Mouse (Mus musculus) kidney, postnatal 0 days (tissue): ENCODE data around the gene Selenoo. TPM values are rescaled to one million over a fixed set of nuclear protein-coding genes. Genes with fewer than 3 reads are reported as not detected.

Experiments used
- ATAC-seq: fragments of 200-750 bp; cut with Nextera tagmentation; replicated peaks from 2 replicates; pipeline ENCODE4 v1.8.0; 2017; ENCODE audit warnings: low read depth, moderate number of reproducible peaks, moderate TSS enrichment, moderate library complexity; ENCODE audit not compliant: low FRiP score
- DNase-seq: peaks from one replicate; pipeline ENCODE4 v3.0.0-alpha.2; 2016; ENCODE audit warnings: low spot score
- H3K27ac ChIP-seq: fragments of 300-500 bp; sonication (generic); 2 replicates; pipeline ENCODE4 v1.5.1; 2014; ENCODE audit warnings: mild to moderate bottlenecking
- H3K27me3 ChIP-seq: fragments of 300-500 bp; sonication (generic); 2 replicates; pipeline ENCODE4 v1.6.1; 2014; ENCODE audit warnings: low read length, mixed read lengths; ENCODE audit not compliant: insufficient read depth
- H3K36me3 ChIP-seq: fragments of 300-500 bp; sonication (generic); 2 replicates; pipeline ENCODE4 v1.6.1; 2014; ENCODE audit warnings: low read length, mixed read lengths; ENCODE audit not compliant: insufficient read depth
- H3K4me1 ChIP-seq: fragments of 300-500 bp; sonication (generic); replicated peaks from 2 replicates; pipeline ENCODE4 v1.6.1; 2014; ENCODE audit warnings: antibody characterized with exemption, low read length, mixed read lengths; ENCODE audit not compliant: insufficient read depth
- H3K4me2 ChIP-seq: fragments of 300-500 bp; sonication (generic); 2 replicates; pipeline ENCODE4 v1.6.1; 2014; ENCODE audit warnings: mild to moderate bottlenecking, low read length, moderate library complexity, mixed read lengths
- H3K4me3 ChIP-seq: fragments of 300-500 bp; sonication (generic); replicated peaks from 2 replicates; pipeline ENCODE4 v1.5.1; 2014; ENCODE audit warnings: low read depth, low read length
- H3K9ac ChIP-seq: fragments of 300-500 bp; sonication (generic); 2 replicates; pipeline ENCODE4 v1.6.1; 2014; ENCODE audit warnings: low read depth, low read length
- H3K9me3 ChIP-seq: fragments of 300-500 bp; sonication (generic); replicated peaks from 2 replicates; pipeline ENCODE4 v1.6.1; 2016; ENCODE audit warnings: low read length, inconsistent platforms, mixed read lengths
- CTCF ChIP-seq: IDR thresholded peaks from 2 replicates; pipeline ENCODE4 v1.5.1; 2016; ENCODE audit warnings: antibody characterized with exemption, low read depth, mild to moderate bottlenecking, moderate library complexity
- WGBS: fragments of 180-500 bp; shearing (Covaris S2); extraction: QIAGEN DNeasy Blood & Tissue Kit; methylation state at CpG from one replicate; pipeline ENCODE4 v1.1.7; 2014; 5-methylcytosine and 5-hydroxymethylcytosine counted together
- polyA plus RNA-seq: library from polyadenylated mRNA; unstranded; fragments of >200 nt; fragmentation: Nextera tagmentation; extraction: Ambion mirVana; gene quantifications from 2 replicates; pipeline ENCODE4 v1.2.1, GENCODE M21; 2015

Selenoo gene
- polyA plus RNA-seq, 1 experiment from 2014 or later, result 21.3 TPM

GRCm38 (mm10) chr15:89127364-89127940, 38.6 kb downstream of the Selenoo start:
- Histone ChIP-seq H3K9ac (peak overlapping the region; percentile 67), H3K27ac (no peak overlapping the region), H3K9me3 (no peaks in the 10 kb centered on the region), H3K4me2 (peak overlapping the region; percentile 81), H3K4me1 (peaks cover 16% of the 10 kb centered on the region; the same call in 1 of the 2 replicates), H3K27me3 (no peaks in the 10 kb centered on the region), H3K36me3 (no peaks in the 10 kb centered on the region), H3K4me3 (peak overlapping the region; percentile 57; the same call in 1 of the 2 replicates)
- 72% methylated on average over 8 of the region's 8 CpGs for WGBS
- no peak for DNase-seq
- ATAC-seq, result no peak
- TF ChIP-seq CTCF, result no peak

- TF ChIP-seq CTCF, result peak; percentile 91
- ATAC-seq (peak; percentile 86), DNase-seq (peak; percentile 87)
- 3% methylated on average over 36 of the region's 36 CpGs for WGBS
- Histone ChIP-seq H3K4me3 (peak within 1 kb of the TSS; percentile 57), H3K36me3 (no peaks in the 10 kb centered on the region), H3K9ac (peak within 1 kb of the TSS; percentile 67), H3K27me3 (no peaks in the 10 kb centered on the region), H3K4me1 (peaks cover 13% of the 10 kb centered on the region; the same call in 1 of the 2 replicates), H3K27ac (peak within 1 kb of the TSS; percentile 82), H3K9me3 (no peaks in the 10 kb centered on the region), H3K4me2 (peak within 1 kb of the TSS; percentile 81)
Observed at GRCm38 (mm10) chr15:89128382-89129350, 39.8 kb downstream of the Selenoo start, which contains the start of gene Hdac10. Gene Hdac10, minus strand, starts transcription at chr15:89128700.

GRCm38 (mm10) chr15:89130245-89130644, 41.4 kb downstream of the Selenoo start:
- Histone ChIP-seq H3K27ac (no peak overlapping the region), H3K9me3 (no peaks in the 10 kb centered on the region), H3K9ac (no peak overlapping the region), H3K27me3 (no peaks in the 10 kb centered on the region), H3K36me3 (no peaks in the 10 kb centered on the region), H3K4me1 (peaks cover 11% of the 10 kb centered on the region; the same call in 1 of the 2 replicates), H3K4me3 (no peak overlapping the region), H3K4me2 (no peak overlapping the region)
- DNase-seq (no peak), ATAC-seq (no peak)
- TF ChIP-seq CTCF, result no peak

GRCm38 (mm10) chr15:89131316-89131715, 42.4 kb downstream of the Selenoo start:
- 85% methylated on average over 3 of the region's 3 CpGs for WGBS
- no peak for TF ChIP-seq CTCF
- H3K9me3 ChIP-seq, result no peaks in the 10 kb centered on the region
- no peaks in the 10 kb centered on the region for H3K27me3 ChIP-seq
- no peak overlapping the region for H3K4me3 ChIP-seq
- no peak overlapping the region for H3K27ac ChIP-seq
- no peaks in the 10 kb centered on the region for H3K36me3 ChIP-seq
- no peak overlapping the region for H3K9ac ChIP-seq
- DNase-seq, result no peak
- ATAC-seq, result no peak
- peaks cover 11% of the 10 kb centered on the region; the same call in 1 of the 2 replicates for H3K4me1 ChIP-seq
- H3K4me2 ChIP-seq, result no peak overlapping the region

- ATAC-seq, result no peak
- 93% methylated on average over 5 of the region's 5 CpGs for WGBS
- Histone ChIP-seq H3K36me3 (no peaks in the 10 kb centered on the region), H3K4me2 (no peak overlapping the region), H3K4me1 (peaks cover 17% of the 10 kb centered on the region), H3K27ac (no peak overlapping the region), H3K4me3 (no peak overlapping the region), H3K27me3 (peaks cover 7% of the 10 kb centered on the region; the same call in 1 of the 2 replicates), H3K9ac (no peak overlapping the region), H3K9me3 (no peaks in the 10 kb centered on the region)
- DNase-seq, result no peak
- no peak for TF ChIP-seq CTCF
Observed at GRCm38 (mm10) chr15:89136461-89137155, 47.7 kb downstream of the Selenoo start.
